Mouse (Mus musculus) activated CD4-positive, CD25-positive, alpha-beta regulatory T cell (primary cell): ENCODE measurements around the gene Alcam. TPM values are rescaled to one million over a fixed set of nuclear protein-coding genes. Genes with fewer than 3 reads are reported as not detected.

ENCODE experiments used
- polyA plus RNA-seq, 2 experiments: library from polyadenylated mRNA; unstranded; fragments of 100-300 nt; shearing (Covaris generic); gene quantifications; one replicate each; pipeline ENCODE4 v1.2.1; 2017

The Alcam gene
- polyA plus RNA-seq = 10 to 100 TPM in 1 of 2 experiments, 1 to 10 TPM in 1; 5.0 to 27.4 TPM

GRCm38 (mm10) chr16:52453971-52454514, at the start of gene Alcam:
TSS of gene Alcam (minus strand) at chr16:52454074.

